Mouse (Mus musculus) liver, embryonic 14.5 days (tissue): ENCODE results near the gene Mrm2. TPM values are rescaled to one million over a fixed set of nuclear protein-coding genes. Genes with fewer than 3 reads are reported as not detected.
A peak's percentile ranks its signal among the peaks of the same experiment; 100 is the strongest.

Experiments used
- ATAC-seq: fragments of 200-750 bp; cut with Nextera tagmentation; 2 replicates; pipeline ENCODE4 v1.8.0; 2017; ENCODE audit warnings: moderate number of reproducible peaks, mild to moderate bottlenecking, moderate library complexity; ENCODE audit not compliant: insufficient read depth
- DNase-seq, 3 experiments: peaks; one replicate each; pipeline ENCODE4 v3.0.0-alpha.2; 2012 to 2013; ENCODE audit warnings: low read depth in 3 of 3, low spot score in 3 of 3
- H3K27ac ChIP-seq: fragments of 300-500 bp; sonication (generic); 2 replicates; pipeline ENCODE4 v1.5.1; 2014; ENCODE audit warnings: moderate library complexity, mild to moderate bottlenecking, control low read depth, inconsistent platforms
- H3K27me3 ChIP-seq: fragments of 300-500 bp; sonication (generic); 2 replicates; pipeline ENCODE4 v1.6.1; 2014; ENCODE audit warnings: mild to moderate bottlenecking, low read length, moderate library complexity; ENCODE audit not compliant: control insufficient read depth, insufficient read depth
- H3K36me3 ChIP-seq: fragments of 300-500 bp; sonication (generic); replicated peaks from 2 replicates; pipeline ENCODE4 v1.6.1; 2014; ENCODE audit warnings: low read depth; ENCODE audit not compliant: control insufficient read depth, insufficient read depth
- H3K4me1 ChIP-seq, 2 experiments: fragments of 200-500 bp in 1 of 2; fragments of 300-500 bp in 1 of 2; sonication (generic) in 1 of 2; replicated peaks; 2 replicates each; pipeline ENCODE4 v1.6.1; 2012 to 2014; ENCODE audit warnings: antibody characterized with exemption in 1 of 2, inconsistent platforms in 1 of 2, low read length in 1 of 2; ENCODE audit not compliant: control insufficient read depth in 2 of 2, insufficient read depth in 2 of 2
- H3K4me2 ChIP-seq: fragments of 300-500 bp; sonication (generic); 2 replicates; pipeline ENCODE4 v1.6.1; 2014; ENCODE audit warnings: low read depth, mild to moderate bottlenecking, control low read depth, moderate library complexity
- H3K4me3 ChIP-seq, 2 experiments: fragments of 200-500 bp in 1 of 2; fragments of 300-500 bp in 1 of 2; sonication (generic) in 1 of 2; 2 replicates each; pipeline ENCODE4 v1.5.1; 2012 to 2014; ENCODE audit warnings: low read depth in 2 of 2, low read length in 2 of 2, mild to moderate bottlenecking in 2 of 2, control low read depth in 1 of 2, inconsistent platforms in 1 of 2, moderate library complexity in 1 of 2; ENCODE audit not compliant: insufficient read depth in 1 of 2
- H3K9ac ChIP-seq: fragments of 300-500 bp; sonication (generic); replicated peaks from 2 replicates; pipeline ENCODE4 v1.6.1; 2014; ENCODE audit warnings: mild to moderate bottlenecking, control low read depth, moderate library complexity
- H3K9me3 ChIP-seq: fragments of 300-500 bp; sonication (generic); 2 replicates; pipeline ENCODE4 v1.6.1; 2016; ENCODE audit warnings: low read length, mixed read lengths; ENCODE audit not compliant: control insufficient read depth
- CTCF ChIP-seq: IDR thresholded peaks from 2 replicates; pipeline ENCODE4 v1.5.1; 2016; ENCODE audit warnings: antibody characterized with exemption, low read depth, control low read depth
- EP300 ChIP-seq: IDR thresholded peaks from 2 replicates; pipeline ENCODE4 v1.6.1; 2016; ENCODE audit warnings: antibody characterized with exemption, low read depth
- WGBS: fragments of 180-500 bp; shearing (Covaris S2); extraction: QIAGEN DNeasy Blood & Tissue Kit; methylation state at CpG from one replicate; pipeline ENCODE4 v1.1.7; 2014; ENCODE audit not compliant: insufficient replicate concordance; 5-methylcytosine and 5-hydroxymethylcytosine counted together
- polyA plus RNA-seq, 2 experiments: library from polyadenylated mRNA; depleted of rRNA in 1 of 2; stranded (reverse) in 1 of 2; unstranded in 1 of 2; fragments of >200 nt; fragmentation: Nextera tagmentation in 1 of 2; extraction: Ambion mirVana in 1 of 2; gene quantifications; 2 replicates each; pipeline versions ENCODE4 v1.2.1 to v1.2.3; 2012 to 2014

The Mrm2 gene
- polyA plus RNA-seq, 2 experiments: 6.6 to 9.5 TPM

DNA sequence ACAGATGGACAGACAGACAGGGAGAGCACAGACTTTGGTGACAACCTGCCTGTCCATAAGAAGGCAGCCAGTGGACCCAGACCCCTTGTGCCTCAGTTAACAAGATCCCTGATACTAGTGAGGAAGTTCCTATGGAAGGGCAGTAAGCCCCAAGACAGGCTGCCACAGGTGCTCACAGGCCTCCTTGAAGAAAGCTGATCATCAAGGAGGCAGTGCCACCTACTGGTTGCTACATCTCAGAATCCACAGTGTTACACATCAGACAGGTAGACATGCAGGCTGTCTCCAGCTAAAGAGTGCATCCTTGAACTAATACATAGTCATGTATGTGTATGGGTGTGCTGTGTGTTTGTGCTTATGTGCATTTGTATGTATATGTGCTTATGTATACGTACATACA, 39.5 kb downstream of the Mrm2 start:
- TF ChIP-seq EP300: no peak
- TF ChIP-seq CTCF: peak; percentile 77
- no peaks in the 10 kb centered on the region for H3K4me1 ChIP-seq
- no peak for ATAC-seq
- H3K27me3 ChIP-seq: no peaks in the 10 kb centered on the region
- peak; percentile 14 to 20 (median 15) for DNase-seq
- no peak overlapping the region for H3K27ac ChIP-seq
- no peak overlapping the region for H3K9ac ChIP-seq
- peaks cover 17% of the 10 kb centered on the region for H3K36me3 ChIP-seq
- no peak overlapping the region for H3K4me3 ChIP-seq
- H3K4me2 ChIP-seq: no peak overlapping the region
- WGBS: 90% methylated on average over 1 of the region's 1 CpGs
- H3K9me3 ChIP-seq: no peaks in the 10 kb centered on the region

DNA sequence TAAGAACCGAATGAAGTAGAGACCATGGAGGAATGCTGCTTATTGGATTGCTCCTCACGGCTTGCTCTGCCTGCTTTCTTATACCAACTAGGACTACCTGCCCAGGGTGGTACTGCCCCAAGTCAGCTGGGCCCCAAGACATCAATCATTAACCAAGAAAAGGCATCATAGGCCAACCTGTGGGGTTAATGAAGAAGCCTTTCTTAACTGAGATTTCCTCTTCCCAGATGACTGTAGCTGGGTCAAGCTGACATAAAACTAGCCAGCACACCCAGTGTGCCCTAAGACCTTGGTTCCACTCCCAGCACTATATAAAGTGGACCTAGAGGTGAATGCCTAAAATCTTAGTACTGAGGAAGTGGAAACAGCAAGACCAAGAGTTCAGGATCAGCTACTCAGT, 42.5 kb downstream of the Mrm2 start:
- DNase-seq (no peak), ATAC-seq (no peak)
- Histone ChIP-seq H3K9ac (no peak overlapping the region), H3K4me2 (no peak overlapping the region), H3K27me3 (no peaks in the 10 kb centered on the region), H3K27ac (no peak overlapping the region), H3K4me3 (no peak overlapping the region), H3K9me3 (no peaks in the 10 kb centered on the region), H3K36me3 (peaks cover 8% of the 10 kb centered on the region), H3K4me1 (no peaks in the 10 kb centered on the region)
- 74% methylated on average over 2 of the region's 2 CpGs for WGBS
- no peak for TF ChIP-seq EP300
- TF ChIP-seq CTCF: no peak

DNA sequence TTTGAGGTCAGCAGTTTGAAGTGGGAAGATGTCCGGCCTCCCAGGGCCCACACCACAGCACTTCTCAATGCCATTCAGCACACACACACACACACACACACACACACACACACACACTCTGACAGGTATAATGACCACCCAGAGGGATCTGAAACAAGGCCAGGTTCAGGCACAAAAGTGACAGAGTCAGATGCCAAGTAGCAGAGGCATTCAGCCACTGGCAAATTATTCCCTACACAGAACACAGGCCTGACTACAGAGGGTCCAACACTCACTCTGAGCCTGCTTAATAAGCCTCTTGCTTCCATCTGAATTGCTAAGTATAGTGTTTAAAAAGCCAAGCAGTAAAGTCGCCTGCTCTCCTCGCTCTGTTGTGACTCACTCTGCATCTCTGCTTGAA, 43.4 kb downstream of the Mrm2 start:
- no peak overlapping the region for H3K4me2 ChIP-seq
- no peak overlapping the region for H3K9ac ChIP-seq
- 79% methylated on average over 3 of the region's 3 CpGs for WGBS
- no peaks in the 10 kb centered on the region for H3K27me3 ChIP-seq
- no peak overlapping the region for H3K4me3 ChIP-seq
- H3K9me3 ChIP-seq: no peaks in the 10 kb centered on the region
- DNase-seq (no peak), ATAC-seq (no peak)
- no peaks in the 10 kb centered on the region for H3K4me1 ChIP-seq
- TF ChIP-seq EP300: no peak
- TF ChIP-seq CTCF: no peak
- peaks cover 8% of the 10 kb centered on the region for H3K36me3 ChIP-seq
- no peak overlapping the region for H3K27ac ChIP-seq

DNA sequence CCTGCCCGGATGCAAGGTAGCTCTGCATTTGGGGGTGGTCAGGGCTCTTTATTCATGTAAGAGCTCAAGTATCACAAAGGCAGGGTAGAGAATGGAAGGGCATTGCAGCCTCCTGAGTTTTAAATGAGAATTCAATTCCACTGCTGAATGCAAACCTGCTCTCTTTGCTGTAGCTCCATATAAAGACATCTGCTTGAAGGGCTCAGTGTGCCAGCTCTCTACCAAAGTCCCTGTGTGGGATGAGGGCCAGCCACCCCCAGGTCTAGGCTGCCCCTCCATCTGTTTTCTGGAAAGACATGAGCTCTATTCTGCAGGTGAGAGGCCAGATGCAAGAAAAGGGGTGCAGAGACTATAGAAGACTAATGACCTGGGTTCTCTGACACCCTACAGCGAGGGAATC, 46.9 kb downstream of the Mrm2 start:
- H3K27me3 ChIP-seq: no peaks in the 10 kb centered on the region
- H3K4me3 ChIP-seq: no peak overlapping the region
- H3K27ac ChIP-seq: no peak overlapping the region
- DNase-seq (no peak), ATAC-seq (no peak)
- H3K9ac ChIP-seq: no peak overlapping the region
- 70% methylated on average over 2 of the region's 2 CpGs for WGBS
- no peak for TF ChIP-seq CTCF
- TF ChIP-seq EP300: no peak
- no peaks in the 10 kb centered on the region for H3K9me3 ChIP-seq
- no peaks in the 10 kb centered on the region; the same call in 1 of the 2 replicates for H3K36me3 ChIP-seq
- H3K4me1 ChIP-seq: no peaks in the 10 kb centered on the region
- no peak overlapping the region for H3K4me2 ChIP-seq

DNA sequence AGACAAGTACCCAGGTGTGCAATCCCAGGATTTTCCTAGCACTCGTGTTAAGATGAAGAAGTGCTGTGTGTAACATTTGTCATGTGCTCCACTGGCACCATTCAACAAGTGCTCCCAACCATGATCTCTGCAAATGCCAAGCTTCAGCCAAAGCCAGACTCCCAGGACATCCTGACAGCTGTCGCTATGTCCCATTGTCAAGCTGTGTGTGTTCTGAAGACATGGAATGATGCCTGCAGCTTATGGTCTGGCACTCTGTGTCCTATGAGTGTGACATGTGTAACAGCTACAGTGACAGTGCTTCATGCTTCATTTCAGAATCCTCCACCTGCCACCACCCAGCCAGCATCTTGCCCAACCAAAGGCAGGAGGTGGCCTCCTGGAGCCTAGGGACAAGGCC, 47.7 kb downstream of the Mrm2 start:
- WGBS: 80% methylated on average over 2 of the region's 2 CpGs
- H3K27ac ChIP-seq: no peak overlapping the region
- TF ChIP-seq CTCF (no peak), EP300 (no peak)
- H3K4me3 ChIP-seq: no peak overlapping the region
- no peaks in the 10 kb centered on the region for H3K4me1 ChIP-seq
- H3K9ac ChIP-seq: no peak overlapping the region
- H3K9me3 ChIP-seq: no peaks in the 10 kb centered on the region
- no peaks in the 10 kb centered on the region; the same call in 1 of the 2 replicates for H3K36me3 ChIP-seq
- ATAC-seq: no peak
- no peaks in the 10 kb centered on the region for H3K27me3 ChIP-seq
- DNase-seq: no peak
- no peak overlapping the region for H3K4me2 ChIP-seq
